Mouse (Mus musculus) liver, embryonic 15.5 days (tissue): Measurements from ENCODE around the gene Smim24. TPM values are rescaled to one million over a fixed set of nuclear protein-coding genes. Genes with fewer than 3 reads are reported as not detected.

ENCODE experiments used
- ATAC-seq: fragments of 200-750 bp; cut with Nextera tagmentation; 2 replicates; pipeline ENCODE4 v1.8.0; 2017; ENCODE audit warnings: moderate number of reproducible peaks, mild to moderate bottlenecking, moderate library complexity; ENCODE audit not compliant: insufficient read depth
- H3K27ac ChIP-seq: fragments of 300-500 bp; sonication (generic); replicated peaks from 2 replicates; pipeline ENCODE4 v1.5.1; 2015; ENCODE audit warnings: mild to moderate bottlenecking, inconsistent platforms
- H3K27me3 ChIP-seq: fragments of 300-500 bp; sonication (generic); 2 replicates; pipeline ENCODE4 v1.6.1; 2015; ENCODE audit warnings: mild to moderate bottlenecking, inconsistent platforms
- H3K36me3 ChIP-seq: fragments of 300-500 bp; sonication (generic); replicated peaks from 2 replicates; pipeline ENCODE4 v1.6.1; 2015; ENCODE audit warnings: moderate library complexity, mild to moderate bottlenecking, inconsistent platforms
- H3K4me1 ChIP-seq: fragments of 300-500 bp; sonication (generic); replicated peaks from 2 replicates; pipeline ENCODE4 v1.6.1; 2015; ENCODE audit warnings: inconsistent platforms
- H3K4me2 ChIP-seq: fragments of 300-500 bp; sonication (generic); 2 replicates; pipeline ENCODE4 v1.6.1; 2015; ENCODE audit warnings: moderate library complexity, mild to moderate bottlenecking, inconsistent platforms
- H3K4me3 ChIP-seq: fragments of 300-500 bp; sonication (generic); replicated peaks from 2 replicates; pipeline ENCODE4 v1.5.1; 2015; ENCODE audit warnings: mild to moderate bottlenecking, inconsistent platforms
- H3K9ac ChIP-seq: fragments of 300-500 bp; sonication (generic); 2 replicates; pipeline ENCODE4 v1.6.1; 2015; ENCODE audit warnings: moderate library complexity, mild to moderate bottlenecking, inconsistent platforms
- H3K9me3 ChIP-seq: fragments of 300-500 bp; sonication (generic); replicated peaks from 2 replicates; pipeline ENCODE4 v1.6.1; 2016; ENCODE audit warnings: inconsistent platforms
- WGBS: fragments of 180-500 bp; shearing (Covaris S2); methylation state at CpG from one replicate; pipeline ENCODE4 v1.1.7; 2015; ENCODE audit warnings: mixed read lengths; ENCODE audit not compliant: insufficient replicate concordance; 5-methylcytosine and 5-hydroxymethylcytosine counted together
- microRNA-seq: library from miRNA; unstranded; fragments of <30 nt; microRNA quantifications from one replicate; pipeline ENCODE4, GENCODE M21; 2016
- polyA plus RNA-seq: library from polyadenylated mRNA; unstranded; fragments of >200 nt; fragmentation: Nextera tagmentation; extraction: Ambion mirVana; gene quantifications from 2 replicates; pipeline ENCODE4 v1.2.1, GENCODE M21; 2015

Smim24 gene
- polyA plus RNA-seq, 1 experiment from 2014 or later = 1.9 TPM

- H3K27ac ChIP-seq = no peak overlapping the region
- H3K36me3 ChIP-seq = no peaks in the 10 kb centered on the region
- no peaks in the 10 kb centered on the region for H3K9me3 ChIP-seq
- H3K4me1 ChIP-seq = peaks cover 61% of the 10 kb centered on the region
- peaks cover 55% of the 10 kb centered on the region for H3K27me3 ChIP-seq
- ATAC-seq = no peak
- H3K4me3 ChIP-seq = 0 out of 2 replicates have a peak overlapping the region, but pooled peaks have one; percentile 4
- WGBS = 54% methylated on average over 21 of the region's 21 CpGs
- no peak overlapping the region for H3K9ac ChIP-seq
- peak overlapping the region; percentile 63 for H3K4me2 ChIP-seq
Observed at GRCm38 (mm10) chr10:81432169-81432867, 39.5 kb downstream of the Smim24 start.

GRCm38 (mm10) chr10:81432868-81433262, 40.0 kb downstream of the Smim24 start:
- H3K36me3 ChIP-seq = no peaks in the 10 kb centered on the region
- H3K9me3 ChIP-seq = no peaks in the 10 kb centered on the region
- H3K27me3 ChIP-seq = peaks cover 49% of the 10 kb centered on the region
- ATAC-seq = peak; percentile 58
- 3% methylated on average over 17 of the region's 17 CpGs for WGBS
- H3K4me3 ChIP-seq = peak overlapping the region; percentile 25; the same call in 1 of the 2 replicates
- H3K4me2 ChIP-seq = peak overlapping the region; percentile 63
- no peak overlapping the region for H3K27ac ChIP-seq
- peaks cover 58% of the 10 kb centered on the region for H3K4me1 ChIP-seq
- H3K9ac ChIP-seq = no peak overlapping the region

GRCm38 (mm10) chr10:81433541-81434289, 40.9 kb downstream of the Smim24 start:
- WGBS = 68% methylated on average over 26 of the region's 26 CpGs
- H3K4me3 ChIP-seq = no peak overlapping the region
- peak overlapping the region; percentile 63; the same call in 1 of the 2 replicates for H3K4me2 ChIP-seq
- H3K27ac ChIP-seq = no peak overlapping the region
- no peak for ATAC-seq
- peaks cover 55% of the 10 kb centered on the region for H3K4me1 ChIP-seq
- no peak overlapping the region for H3K9ac ChIP-seq
- H3K9me3 ChIP-seq = no peaks in the 10 kb centered on the region
- H3K27me3 ChIP-seq = peaks cover 41% of the 10 kb centered on the region
- H3K36me3 ChIP-seq = no peaks in the 10 kb centered on the region

DNA sequence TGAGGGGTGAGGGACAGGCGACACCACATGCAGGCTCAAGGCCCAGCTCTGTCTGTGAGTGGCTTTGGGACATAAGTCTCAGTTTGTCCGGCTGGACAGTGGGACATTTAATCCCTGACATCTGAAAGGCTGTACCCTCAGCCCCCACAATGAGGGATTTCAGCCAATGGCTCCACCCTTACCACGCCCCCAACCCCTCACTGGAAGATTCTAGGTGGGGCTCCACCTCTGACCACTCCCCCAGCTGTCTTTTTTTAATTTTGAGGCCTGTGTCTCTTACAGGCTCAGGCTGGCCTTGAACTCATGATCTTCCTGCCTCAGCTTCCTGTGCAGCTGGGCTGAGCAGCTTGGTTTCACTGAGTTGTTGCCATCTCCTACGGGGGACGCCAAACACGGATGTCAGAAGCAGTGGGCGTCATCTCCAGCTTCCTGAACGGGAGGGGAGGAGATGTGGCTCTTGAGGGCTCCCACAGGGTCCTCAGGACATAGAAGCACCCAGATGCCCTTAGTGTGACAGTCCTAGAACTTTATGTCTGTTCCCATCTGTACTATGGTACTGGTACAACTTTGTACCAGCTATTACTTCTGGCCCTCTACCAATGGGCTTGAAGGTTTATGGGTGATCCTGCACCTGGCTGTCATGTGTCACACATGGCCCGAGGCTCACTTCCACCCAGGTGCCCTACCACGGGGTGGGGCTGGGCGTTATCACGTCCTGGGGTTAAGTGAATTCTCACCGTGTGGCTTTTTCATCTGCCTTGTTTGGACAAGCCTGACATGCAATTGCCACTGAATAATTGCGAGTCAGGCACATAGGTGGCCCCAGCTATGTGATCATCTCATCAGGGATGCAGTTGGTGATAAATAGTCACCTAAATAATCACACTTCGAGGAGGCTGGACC, 41.8 kb downstream of the Smim24 start:
- H3K9ac ChIP-seq = no peak overlapping the region
- H3K4me3 ChIP-seq = no peak overlapping the region
- H3K36me3 ChIP-seq = no peaks in the 10 kb centered on the region
- H3K27me3 ChIP-seq = peaks cover 32% of the 10 kb centered on the region
- H3K9me3 ChIP-seq = no peaks in the 10 kb centered on the region
- peaks cover 47% of the 10 kb centered on the region for H3K4me1 ChIP-seq
- H3K27ac ChIP-seq = no peak overlapping the region
- ATAC-seq = no peak
- no peak overlapping the region for H3K4me2 ChIP-seq
- WGBS = 42% methylated on average over 15 of the region's 15 CpGs

DNA sequence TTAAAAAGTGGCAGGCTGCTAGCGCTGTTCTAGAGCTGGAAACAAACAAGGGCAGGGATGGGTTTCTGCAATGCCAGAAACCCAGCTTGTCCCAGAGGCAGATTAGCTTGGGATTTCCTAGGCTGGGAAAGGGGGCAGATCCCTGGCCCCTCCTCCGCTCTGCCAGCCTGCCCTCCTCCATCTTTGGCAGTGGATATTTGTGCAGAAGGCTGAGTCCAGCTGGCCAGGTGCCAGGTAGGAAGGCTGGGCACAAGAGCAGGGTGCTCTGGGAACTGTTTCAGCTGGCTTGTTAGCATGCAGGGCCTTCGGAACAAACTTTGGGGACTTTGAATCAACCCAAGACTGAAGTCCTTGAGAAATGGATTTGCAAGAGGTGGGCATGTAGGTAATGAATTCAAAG, 42.6 kb downstream of the Smim24 start:
- no peak overlapping the region for H3K4me3 ChIP-seq
- H3K9ac ChIP-seq = no peak overlapping the region
- H3K4me1 ChIP-seq = peaks cover 39% of the 10 kb centered on the region
- no peaks in the 10 kb centered on the region for H3K36me3 ChIP-seq
- ATAC-seq = no peak
- peaks cover 28% of the 10 kb centered on the region for H3K27me3 ChIP-seq
- H3K4me2 ChIP-seq = no peak overlapping the region
- no peak overlapping the region for H3K27ac ChIP-seq
- 81% methylated on average over 3 of the region's 3 CpGs for whole genome bisulfite sequencing
- no peaks in the 10 kb centered on the region for H3K9me3 ChIP-seq

GRCm38 (mm10) chr10:81441019-81441418, 48.2 kb downstream of the Smim24 start:
- Histone ChIP-seq H3K27me3 (peaks cover 23% of the 10 kb centered on the region), H3K4me1 (no peaks in the 10 kb centered on the region), H3K4me3 (no peak overlapping the region), H3K27ac (no peak overlapping the region), H3K9me3 (no peaks in the 10 kb centered on the region), H3K4me2 (no peak overlapping the region), H3K9ac (no peak overlapping the region), H3K36me3 (no peaks in the 10 kb centered on the region)
- ATAC-seq = no peak

Small RNA genes lying within 50 kb of the gene (microRNA-seq; reads per million reads assigned to microRNA genes)
- gene Mir1191b = not detected
- not detected for gene Mir6913

Other genes with a start within 250 kb of the Smim24 start
- gene Pias4, start 225.1 kb upstream of the Smim24 start, polyA plus RNA-seq = 26.0 and 32.6 TPM in 2 replicates
- gene Eef2, start 216.4 kb upstream of the Smim24 start, polyA plus RNA-seq = 270 and 306 TPM in 2 replicates
- 16.6 and 17.8 TPM in 2 replicates for gene Dapk3, start 210.0 kb upstream of the Smim24 start, polyA plus RNA-seq
- gene 4930442H23Rik, start 209.2 kb upstream of the Smim24 start, polyA plus RNA-seq = 0.07 TPM in 1 of 2 replicates, not detected in the other
- 0.09 TPM in 1 of 2 replicates, not detected in the other for gene Nmrk2, start 191.0 kb upstream of the Smim24 start, polyA plus RNA-seq
- not detected in 2 replicates for gene Atcay, start 162.2 kb upstream of the Smim24 start, polyA plus RNA-seq
- 0.31 TPM in 2 replicates for gene Zfr2, start 159.9 kb upstream of the Smim24 start, polyA plus RNA-seq
- gene Matk, start 140.1 kb upstream of the Smim24 start, polyA plus RNA-seq = 1.9 and 2.1 TPM in 2 replicates
- 78.7 and 92.2 TPM in 2 replicates for gene Mrpl54, start 126.1 kb upstream of the Smim24 start, polyA plus RNA-seq
- gene Apba3, start 126.1 kb upstream of the Smim24 start, polyA plus RNA-seq = 24.0 and 27.3 TPM in 2 replicates
- gene Tjp3, start 101.5 kb upstream of the Smim24 start, polyA plus RNA-seq = 0.93 and 1.4 TPM in 2 replicates
- gene Pip5k1c, start 100.1 kb upstream of the Smim24 start, polyA plus RNA-seq = 13.4 and 15.2 TPM in 2 replicates
- 24.3 and 29.5 TPM in 2 replicates for gene Cactin, start 71.9 kb upstream of the Smim24 start, polyA plus RNA-seq
- 4.0 and 5.0 TPM in 2 replicates for gene Tbxa2r, start 64.3 kb upstream of the Smim24 start, polyA plus RNA-seq
- not detected in 2 replicates for gene Gipc3, start 49.8 kb upstream of the Smim24 start, polyA plus RNA-seq
- 22.3 and 22.6 TPM in 2 replicates for gene Hmg20b, start 42.6 kb upstream of the Smim24 start, polyA plus RNA-seq
- 15.0 and 16.5 TPM in 2 replicates for gene Mfsd12, start 35.6 kb upstream of the Smim24 start, polyA plus RNA-seq
- 2.3 and 2.9 TPM in 2 replicates for gene 4930404N11Rik, start 27.2 kb upstream of the Smim24 start, polyA plus RNA-seq
- 127 and 147 TPM in 2 replicates for gene Fzr1, start 14.5 kb upstream of the Smim24 start, polyA plus RNA-seq
- gene Dohh, start 8.6 kb upstream of the Smim24 start, polyA plus RNA-seq = 50.9 and 56.2 TPM in 2 replicates
- 0.75 and 0.88 TPM in 2 replicates for gene Gm48551, start 8.6 kb upstream of the Smim24 start, polyA plus RNA-seq
- gene Gm48552, start 4.0 kb upstream of the Smim24 start, polyA plus RNA-seq = 0.56 TPM in 1 of 2 replicates, not detected in the other
- gene Nfic, start 62.6 kb downstream of the Smim24 start, polyA plus RNA-seq = 9.5 and 11.5 TPM in 2 replicates
- 0.02 TPM in 1 of 2 replicates, not detected in the other for gene Celf5, start 89.7 kb downstream of the Smim24 start, polyA plus RNA-seq
- 43.7 and 52.0 TPM in 2 replicates for gene Ncln, start 103.3 kb downstream of the Smim24 start, polyA plus RNA-seq
- gene S1pr4, start 107.1 kb downstream of the Smim24 start, polyA plus RNA-seq = 4.1 and 5.4 TPM in 2 replicates
- gene Gna15, start 131.2 kb downstream of the Smim24 start, polyA plus RNA-seq = 4.3 and 5.6 TPM in 2 replicates
- gene Gna11, start 152.1 kb downstream of the Smim24 start, polyA plus RNA-seq = 20.3 and 24.6 TPM in 2 replicates
- 243 and 271 TPM in 2 replicates for gene Aes, start 166.4 kb downstream of the Smim24 start, polyA plus RNA-seq
- 2.2 and 2.6 TPM in 2 replicates for gene Tle2, start 181.5 kb downstream of the Smim24 start, polyA plus RNA-seq
- 3.5 TPM in 2 replicates for gene Tle6, start 208.0 kb downstream of the Smim24 start, polyA plus RNA-seq
- 0.23 and 0.24 TPM in 2 replicates for gene BC025920, start 213.2 kb downstream of the Smim24 start, polyA plus RNA-seq
- 7.7 and 9.1 TPM in 2 replicates for gene Sirt6, start 234.7 kb downstream of the Smim24 start, polyA plus RNA-seq
- 1.8 and 2.3 TPM in 2 replicates for gene Ankrd24, start 235.5 kb downstream of the Smim24 start, polyA plus RNA-seq